Mouse (Mus musculus): ENCODE data around the gene Mlst8. TPM values are rescaled to one million over a fixed set of nuclear protein-coding genes. Genes with fewer than 3 reads are reported as not detected.
"Not testable (repeated sequence)": the region's sequence is repeated elsewhere in the genome, so short reads cannot be mapped to it uniquely, and the experiment has no call there.

Mlst8 gene
- total RNA-seq, 2 experiments from 2014 or later = 42.5 to 42.9 TPM

DNA sequence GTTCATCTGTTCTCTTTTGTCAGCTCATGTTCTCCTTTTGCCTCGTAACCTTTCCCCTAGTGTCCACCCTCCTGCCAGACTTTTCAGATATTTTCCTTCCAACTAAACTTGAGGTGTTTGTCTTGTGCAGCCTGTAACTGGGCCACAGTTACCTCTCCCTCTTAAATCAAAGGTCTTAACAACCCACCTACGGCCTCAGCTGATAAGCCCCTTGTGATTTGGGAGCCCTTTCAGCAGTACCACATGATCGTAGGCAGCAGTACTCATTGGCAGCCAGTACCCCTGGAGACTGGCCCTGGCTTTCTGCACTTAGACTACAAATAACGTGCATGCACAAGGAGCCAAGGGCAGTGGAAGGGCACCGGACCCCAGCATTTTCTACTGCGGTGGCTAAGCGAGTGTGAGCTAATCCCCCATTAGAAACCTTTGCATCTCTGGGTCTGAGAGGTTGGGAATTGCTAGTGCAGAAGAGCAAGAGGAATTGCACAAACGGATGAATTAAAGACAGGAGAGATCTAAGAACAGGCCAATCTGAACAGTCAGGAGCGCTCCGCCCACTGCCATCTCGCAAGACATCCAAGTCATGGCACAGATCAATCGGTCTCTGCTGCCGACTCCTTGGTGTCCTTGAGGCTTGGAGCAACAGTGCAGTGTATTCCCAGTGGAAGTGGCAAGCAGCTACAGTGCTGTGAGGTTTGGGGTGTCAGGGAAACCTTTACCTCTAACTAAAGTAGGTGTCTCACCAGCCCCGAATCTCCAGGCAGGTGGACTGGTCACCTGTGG lies 49.5 kb downstream of the Mlst8 start:
- DNase-seq (ENCODE audit: low spot score in 2 of 2) = no peak

DNA sequence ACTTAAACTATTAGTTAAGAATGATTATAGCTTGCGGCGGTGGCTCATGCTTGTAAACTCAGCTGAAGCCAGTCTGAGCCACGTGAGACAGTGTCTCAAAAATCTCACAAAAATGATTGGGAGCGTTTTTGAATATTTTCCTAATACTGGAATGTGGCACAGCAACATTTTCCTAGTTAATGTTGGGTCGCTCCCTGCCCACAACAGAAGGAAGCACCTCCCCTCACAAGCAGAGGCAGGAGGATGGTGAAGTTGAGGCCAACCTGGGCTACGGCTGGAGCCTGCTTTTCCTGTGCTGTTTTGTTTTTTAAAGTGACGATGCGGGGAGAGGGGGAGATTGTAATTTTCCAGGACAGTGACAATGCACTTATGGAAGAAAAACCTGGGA lies 51.7 kb downstream of the Mlst8 start:
- DNase-seq (ENCODE audit: low spot score in 2 of 2) = no peak

DNA sequence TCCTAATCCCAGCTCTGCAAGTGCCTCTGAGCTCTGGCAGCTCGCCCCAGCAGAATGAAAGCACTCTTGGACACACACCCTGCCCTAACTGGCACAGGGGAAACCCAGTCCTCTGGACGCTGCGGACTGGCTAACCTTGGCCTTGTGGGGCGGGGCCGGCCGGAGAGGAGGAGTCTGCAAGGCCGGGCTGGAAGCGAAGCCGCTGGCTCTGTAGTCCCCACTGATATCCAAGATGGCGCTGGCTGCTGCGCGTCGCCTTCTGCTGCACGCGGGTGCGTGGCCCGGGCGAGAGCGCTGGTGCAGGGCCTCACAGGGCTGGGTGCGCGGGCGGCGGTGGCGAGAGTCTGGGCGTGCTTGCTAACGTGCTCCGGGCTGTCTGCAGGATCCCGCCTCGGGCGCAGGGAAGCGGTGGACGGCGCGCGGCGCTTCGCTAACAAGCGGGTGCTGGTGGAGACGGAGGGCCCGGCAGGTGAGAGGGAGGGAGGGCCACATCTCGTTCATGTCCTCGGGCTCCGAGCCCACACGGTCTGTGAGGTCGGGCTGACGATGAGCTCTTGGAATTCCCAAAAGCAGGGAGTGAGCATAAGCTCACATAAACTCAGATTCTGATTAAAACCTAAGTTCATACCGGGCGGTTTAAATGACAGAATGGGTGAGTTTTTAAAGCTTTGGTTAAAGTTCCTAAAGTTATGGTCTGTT lies 52.3 kb downstream of the Mlst8 start, which contains the start of gene Eci1:
Gene Eci1, plus strand, starts transcription at position 171 of the 699 bp plus-strand sequence.
- peak; percentile 86 to 90 for DNase-seq (ENCODE audit: low spot score in 2 of 2)

DNA sequence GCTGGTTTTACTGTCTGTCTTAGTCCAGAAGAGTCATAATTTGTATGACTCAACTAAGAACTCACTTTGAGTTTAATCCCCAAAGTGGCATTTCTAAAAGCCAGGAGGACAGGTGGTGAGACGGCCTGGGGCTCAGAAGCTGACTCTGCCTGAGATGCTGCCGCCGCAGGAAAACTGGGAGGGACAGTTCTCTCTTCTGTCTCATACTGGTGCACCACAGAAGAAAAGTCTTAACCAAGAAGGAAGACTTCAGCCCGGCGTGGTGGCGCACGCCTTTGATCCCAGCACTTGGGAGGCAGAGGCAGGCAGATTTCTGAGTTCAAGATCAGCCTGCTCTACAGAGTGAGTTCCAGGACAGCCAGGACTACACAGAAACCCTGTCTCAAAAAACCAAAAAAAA lies 53.0 kb downstream of the Mlst8 start:
- no peak for DNase-seq (ENCODE audit: low spot score in 2 of 2)

DNA sequence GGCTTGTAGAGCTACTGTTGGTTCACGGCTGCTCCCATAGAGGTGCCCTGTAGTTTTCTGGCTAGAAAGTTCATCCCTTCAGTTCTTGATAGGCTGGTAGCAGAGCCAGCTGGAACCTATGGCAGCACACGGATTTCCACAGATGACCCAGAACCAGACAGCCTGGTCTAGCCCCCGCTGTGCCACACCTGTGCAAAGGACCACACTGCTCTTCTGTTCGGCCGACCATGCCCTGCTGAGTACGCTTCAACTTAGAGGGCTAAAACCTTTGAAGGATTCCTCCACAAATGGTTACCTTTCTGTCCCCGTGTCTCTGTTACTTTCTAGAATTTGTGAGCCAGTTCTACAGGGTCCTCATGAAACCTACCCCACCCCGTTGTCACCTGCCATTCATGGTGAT lies 53.6 kb downstream of the Mlst8 start:
- not testable (repeated sequence) for DNase-seq (ENCODE audit: low spot score in 2 of 2)

GRCm38 (mm10) chr17:24424489-24424888 lies 54.4 kb downstream of the Mlst8 start:
- DNase-seq (ENCODE audit: low spot score in 2 of 2) = no peak

Other genes with a start within 250 kb of the Mlst8 start
- gene Ccnf, start 227.6 kb downstream of the Mlst8 start, total RNA-seq (2021) = 1 to 10 TPM; 4.8 to 5.0 TPM
- gene Abca17, start 128.0 kb downstream of the Mlst8 start, total RNA-seq (2021) = under 1 TPM; 0.51 to 0.92 TPM
- gene Abca3, start 127.1 kb downstream of the Mlst8 start, total RNA-seq (2021) = 10 to 100 TPM; 59.2 to 61.4 TPM
- gene Rnps1, start 64.5 kb downstream of the Mlst8 start, total RNA-seq (2021) = 100 to 1,000 TPM; 123 to 124 TPM
- gene Eci1, start 52.4 kb downstream of the Mlst8 start, total RNA-seq (2021) = 10 to 100 TPM; 27.3 to 34.2 TPM
- 10 to 100 TPM in 1 of 2 experiments, 1 to 10 TPM in 1; 9.6 to 11.4 TPM for gene Dnase1l2, start 36.0 kb downstream of the Mlst8 start, total RNA-seq (2021)
- gene E4f1, start 8.8 kb downstream of the Mlst8 start, total RNA-seq (2021) = 10 to 100 TPM; 32.3 to 37.9 TPM
- 10 to 100 TPM; 61.6 to 64.6 TPM for gene Pgp, start 8.7 kb downstream of the Mlst8 start, total RNA-seq (2021)
- 1 to 10 TPM; 2.0 to 2.8 TPM for gene Bricd5, start 5.2 kb downstream of the Mlst8 start, total RNA-seq (2021)
- 100 to 1,000 TPM; 153 to 157 TPM for gene Caskin1, start 9.5 kb upstream of the Mlst8 start, total RNA-seq (2021)
- 10 to 100 TPM; 79.3 to 84.6 TPM for gene Traf7, start 48.9 kb upstream of the Mlst8 start, total RNA-seq (2021)
- 10 to 100 TPM; 69.7 to 75.6 TPM for gene Rab26, start 55.1 kb upstream of the Mlst8 start, total RNA-seq (2021)
- 10 to 100 TPM; 78.8 to 80.0 TPM for gene Pkd1, start 70.8 kb upstream of the Mlst8 start, total RNA-seq (2021)
- 100 to 1,000 TPM; 182 to 189 TPM for gene Tsc2, start 153.6 kb upstream of the Mlst8 start, total RNA-seq (2021)
- gene Nthl1, start 153.6 kb upstream of the Mlst8 start, total RNA-seq (2021) = 1 to 10 TPM; 4.9 to 6.1 TPM
- gene Slc9a3r2, start 171.2 kb upstream of the Mlst8 start, total RNA-seq (2021) = 10 to 100 TPM; 39.7 to 41.0 TPM
- gene Npw, start 179.4 kb upstream of the Mlst8 start, total RNA-seq (2021) = 1 to 10 TPM; 1.3 to 2.0 TPM
- 10 to 100 TPM; 39.6 to 42.8 TPM for gene Zfp598, start 190.6 kb upstream of the Mlst8 start, total RNA-seq (2021)
- 100 to 1,000 TPM; 159 to 169 TPM for gene Syngr3, start 210.9 kb upstream of the Mlst8 start, total RNA-seq (2021)
- 10 to 100 TPM; 18.8 to 23.1 TPM for gene Gfer, start 217.1 kb upstream of the Mlst8 start, total RNA-seq (2021)
- 1 to 10 TPM; 3.2 to 3.7 TPM for gene Noxo1, start 217.2 kb upstream of the Mlst8 start, total RNA-seq (2021)
- gene Tbl3, start 228.6 kb upstream of the Mlst8 start, total RNA-seq (2021) = 10 to 100 TPM; 31.7 to 32.5 TPM
- under 1 TPM in 1 of 2 experiments, not detected in 1; 0.27 TPM for gene Rnf151, start 239.0 kb upstream of the Mlst8 start, total RNA-seq (2021)
- gene Rps2, start 239.0 kb upstream of the Mlst8 start, total RNA-seq (2021) = 100 to 1,000 TPM; 318 to 320 TPM
- gene Ndufb10, start 245.4 kb upstream of the Mlst8 start, total RNA-seq (2021) = 100 to 1,000 TPM; 226 to 238 TPM
- under 1 TPM; 0.27 to 0.43 TPM for gene Rpl3l, start 248.7 kb upstream of the Mlst8 start, total RNA-seq (2021)

Measured in layer of hippocampus, adult 18-20 months (tissue).